Mouse (Mus musculus) forebrain, embryonic 12.5 days (tissue): ENCODE data around the gene Mxra7. TPM values are rescaled to one million over a fixed set of nuclear protein-coding genes. Genes with fewer than 3 reads are reported as not detected.
A peak's percentile ranks its signal among the peaks of the same experiment; 100 is the strongest.
"Not testable (repeated sequence)": the region's sequence is repeated elsewhere in the genome, so short reads cannot be mapped to it uniquely, and the experiment has no call there.

Source experiments
- ATAC-seq: fragments of 200-750 bp; cut with Nextera tagmentation; 2 replicates; pipeline ENCODE4 v1.8.0; 2017; ENCODE audit warnings: moderate TSS enrichment; ENCODE audit not compliant: low FRiP score
- H3K27ac ChIP-seq: fragments of 300-500 bp; sonication (generic); 2 replicates; pipeline ENCODE4 v1.5.1; 2016; ENCODE audit warnings: mild to moderate bottlenecking
- H3K27me3 ChIP-seq: fragments of 300-500 bp; sonication (generic); 2 replicates; pipeline ENCODE4 v1.6.1; 2016; ENCODE audit warnings: mild to moderate bottlenecking
- H3K36me3 ChIP-seq: fragments of 300-500 bp; sonication (generic); replicated peaks from 2 replicates; pipeline ENCODE4 v1.6.1; 2016; ENCODE audit warnings: mild to moderate bottlenecking
- H3K4me1 ChIP-seq: fragments of 300-500 bp; sonication (generic); 2 replicates; pipeline ENCODE4 v1.6.1; 2016
- H3K4me2 ChIP-seq: fragments of 300-500 bp; sonication (generic); 2 replicates; pipeline ENCODE4 v1.6.1; 2016; ENCODE audit warnings: mild to moderate bottlenecking, moderate library complexity
- H3K4me3 ChIP-seq: fragments of 300-500 bp; sonication (generic); replicated peaks from 2 replicates; pipeline ENCODE4 v1.5.1; 2016; ENCODE audit warnings: mild to moderate bottlenecking
- H3K9ac ChIP-seq: fragments of 300-500 bp; sonication (generic); 2 replicates; pipeline ENCODE4 v1.6.1; 2016; ENCODE audit warnings: mild to moderate bottlenecking
- H3K9me3 ChIP-seq: fragments of 300-500 bp; sonication (generic); 2 replicates; pipeline ENCODE4 v1.6.1; 2016
- WGBS: fragments of 180-500 bp; shearing (Covaris S2); methylation state at CpG from one replicate; pipeline ENCODE4 v1.1.7; 2016; 5-methylcytosine and 5-hydroxymethylcytosine counted together
- polyA plus RNA-seq: library from polyadenylated mRNA; unstranded; fragments of >200 nt; fragmentation: Nextera tagmentation; extraction: Ambion mirVana; gene quantifications from 2 replicates; pipeline ENCODE4 v1.2.1, GENCODE M21; 2016

Gene Mxra7
- polyA plus RNA-seq, 1 experiment from 2014 or later = 25.9 TPM

DNA sequence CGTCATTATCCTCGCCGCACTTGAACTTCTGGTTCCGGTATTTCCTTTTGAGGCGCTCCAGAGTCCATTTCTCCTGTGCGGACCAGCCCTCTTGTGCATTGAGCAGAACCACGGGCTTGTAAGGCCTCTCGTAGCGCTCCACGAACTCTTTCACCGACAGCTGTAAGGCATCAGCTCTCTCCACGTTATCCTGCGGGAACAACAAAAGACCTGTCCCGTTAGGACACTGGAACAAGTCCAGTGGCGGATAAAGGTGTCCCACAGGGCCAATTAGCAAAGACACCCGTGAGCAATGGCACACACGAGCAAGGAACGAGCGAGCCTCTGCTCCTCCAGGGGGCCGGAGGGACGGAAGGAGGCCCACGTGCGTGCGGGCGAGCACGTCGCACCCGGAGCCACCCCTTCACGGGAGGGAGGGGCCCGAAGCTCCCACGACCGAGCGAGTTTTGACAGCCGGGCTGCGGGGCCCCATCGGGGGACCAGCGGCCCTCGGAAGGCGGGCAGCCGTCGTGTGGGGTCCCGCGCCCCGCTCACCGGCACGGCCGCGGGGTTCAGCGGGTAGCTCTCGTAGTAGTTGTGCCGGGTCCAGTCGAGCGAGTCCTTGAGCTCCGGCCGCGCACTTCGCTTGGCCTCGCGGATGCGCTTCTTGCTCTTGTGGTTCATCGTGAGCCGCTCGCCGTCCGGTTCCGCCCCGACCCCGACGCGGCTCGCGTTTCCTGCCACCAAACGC is 14.8 kb upstream of the Mxra7 start:
- no peaks in the 10 kb centered on the region for H3K9me3 ChIP-seq
- peak; percentile 61 for ATAC-seq
- H3K4me1 ChIP-seq = peaks cover 49% of the 10 kb centered on the region
- peak overlapping the region; percentile 74 for H3K9ac ChIP-seq
- peak overlapping the region; percentile 96 for H3K27ac ChIP-seq
- peak overlapping the region; percentile 90 for H3K4me2 ChIP-seq
- peak overlapping the region; percentile 68 for H3K4me3 ChIP-seq
- no peaks in the 10 kb centered on the region for H3K27me3 ChIP-seq
- under 1% methylated on average over 73 of the region's 73 CpGs for WGBS
- peaks cover 41% of the 10 kb centered on the region for H3K36me3 ChIP-seq

DNA sequence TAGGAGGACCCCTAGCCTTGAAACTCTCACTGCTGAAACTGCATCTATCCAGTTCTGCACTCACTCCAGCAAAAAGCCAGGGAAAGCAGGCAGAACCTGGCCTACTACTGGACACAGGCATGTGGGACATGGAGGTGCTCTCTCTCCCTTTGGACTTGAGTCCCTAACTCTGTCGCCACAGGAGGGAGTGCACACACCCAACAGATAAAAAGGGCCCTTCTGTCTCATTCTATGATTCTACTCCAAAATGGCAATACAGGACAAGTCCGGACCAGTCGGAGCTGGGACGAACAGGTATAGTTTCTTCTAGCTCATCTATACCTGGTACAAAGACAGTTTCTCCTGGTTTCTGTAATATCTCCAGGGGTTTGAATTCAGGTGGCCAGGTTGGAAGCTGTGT is 12.9 kb upstream of the Mxra7 start:
- no peak for ATAC-seq
- WGBS = 84% methylated on average over 4 of the region's 4 CpGs
- H3K4me2 ChIP-seq = peak overlapping the region; percentile 90
- no peaks in the 10 kb centered on the region for H3K27me3 ChIP-seq
- 0 out of 2 replicates have a peak overlapping the region, but pooled peaks have one; percentile 74 for H3K9ac ChIP-seq
- peaks cover 41% of the 10 kb centered on the region for H3K4me1 ChIP-seq
- no peaks in the 10 kb centered on the region for H3K9me3 ChIP-seq
- peak overlapping the region; percentile 68; the same call in 1 of the 2 replicates for H3K4me3 ChIP-seq
- 0 out of 2 replicates have a peak overlapping the region, but pooled peaks have one; percentile 25 for H3K27ac ChIP-seq
- peaks cover 52% of the 10 kb centered on the region for H3K36me3 ChIP-seq

DNA sequence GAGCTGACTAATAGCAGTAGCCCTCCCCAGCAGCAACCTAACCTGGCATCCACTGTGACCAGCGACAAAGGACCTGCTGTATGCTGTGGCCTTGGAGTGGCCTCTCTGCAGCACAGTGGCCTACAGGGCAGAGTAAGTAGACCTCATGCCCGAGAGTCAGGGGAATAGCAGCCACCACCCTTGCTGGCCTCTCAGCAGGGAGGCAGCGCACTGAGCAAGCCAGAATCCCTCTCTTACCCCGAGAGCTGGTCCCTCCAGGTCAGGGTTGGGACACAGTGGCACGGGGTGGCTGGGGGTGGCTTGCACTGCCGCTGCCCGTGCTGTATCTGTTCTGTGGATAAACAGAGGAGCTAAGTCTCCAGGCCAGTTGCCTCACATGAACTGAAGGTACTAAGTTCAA is 11.8 kb upstream of the Mxra7 start:
- H3K27ac ChIP-seq = no peak overlapping the region
- ATAC-seq = no peak
- H3K9ac ChIP-seq = no peak overlapping the region
- peaks cover 63% of the 10 kb centered on the region for H3K36me3 ChIP-seq
- no peaks in the 10 kb centered on the region for H3K27me3 ChIP-seq
- peaks cover 40% of the 10 kb centered on the region for H3K4me1 ChIP-seq
- 77% methylated on average over 7 of the region's 7 CpGs for WGBS
- no peaks in the 10 kb centered on the region for H3K9me3 ChIP-seq
- H3K4me3 ChIP-seq = 0 out of 2 replicates have a peak overlapping the region, but pooled peaks have one; percentile 9
- H3K4me2 ChIP-seq = no peak overlapping the region

DNA sequence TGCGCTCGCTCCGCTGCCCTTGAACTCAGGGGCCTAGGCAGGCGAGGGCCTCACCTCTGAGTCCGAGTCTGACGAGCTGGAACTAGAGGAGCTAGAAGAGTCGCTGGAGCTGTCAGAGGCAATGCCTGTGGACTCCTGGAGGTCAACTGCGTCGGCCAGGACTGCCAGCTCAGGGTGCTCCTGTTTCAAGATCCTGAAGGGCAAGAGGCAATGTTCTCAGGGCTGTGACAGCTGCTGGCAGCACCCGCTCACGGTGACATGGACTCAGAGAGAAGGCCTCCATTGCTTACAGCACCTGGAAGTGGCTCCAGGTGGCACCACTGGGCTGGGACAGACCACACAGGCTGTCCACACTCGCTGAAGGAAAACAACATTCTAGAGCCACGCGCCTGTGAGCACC is 11.1 kb upstream of the Mxra7 start:
- H3K36me3 ChIP-seq = peaks cover 69% of the 10 kb centered on the region
- no peak overlapping the region for H3K4me3 ChIP-seq
- ATAC-seq = no peak
- no peak overlapping the region for H3K9ac ChIP-seq
- no peaks in the 10 kb centered on the region for H3K9me3 ChIP-seq
- H3K27ac ChIP-seq = no peak overlapping the region
- no peak overlapping the region for H3K4me2 ChIP-seq
- 89% methylated on average over 14 of the region's 14 CpGs for WGBS
- peaks cover 33% of the 10 kb centered on the region for H3K4me1 ChIP-seq
- H3K27me3 ChIP-seq = no peaks in the 10 kb centered on the region

DNA sequence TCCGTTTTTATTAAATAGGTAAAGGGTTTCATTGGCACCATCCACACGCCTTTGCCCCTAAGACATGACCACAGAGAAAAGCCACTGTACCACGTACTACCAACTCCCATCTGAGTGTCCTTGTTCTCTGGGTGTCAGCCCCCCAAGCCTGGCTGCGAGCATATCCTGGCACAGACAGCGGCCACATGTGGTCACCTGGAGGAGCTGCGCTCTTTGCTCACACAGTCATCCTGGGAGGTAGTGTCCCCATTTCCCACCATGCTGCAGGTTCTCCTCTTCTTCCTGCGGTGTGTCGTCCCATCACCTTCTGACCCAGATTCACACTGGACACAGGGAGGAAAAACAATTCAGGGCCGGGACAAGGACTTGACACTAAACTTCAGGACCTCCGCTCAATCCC is 9.6 kb upstream of the Mxra7 start:
- ATAC-seq = no peak
- Histone ChIP-seq H3K4me3 (no peak overlapping the region), H3K4me2 (no peak overlapping the region), H3K36me3 (peaks cover 78% of the 10 kb centered on the region), H3K9me3 (no peaks in the 10 kb centered on the region), H3K4me1 (peaks cover 42% of the 10 kb centered on the region), H3K9ac (no peak overlapping the region), H3K27ac (no peak overlapping the region), H3K27me3 (no peaks in the 10 kb centered on the region)
- whole genome bisulfite sequencing = 92% methylated on average over 10 of the region's 10 CpGs

DNA sequence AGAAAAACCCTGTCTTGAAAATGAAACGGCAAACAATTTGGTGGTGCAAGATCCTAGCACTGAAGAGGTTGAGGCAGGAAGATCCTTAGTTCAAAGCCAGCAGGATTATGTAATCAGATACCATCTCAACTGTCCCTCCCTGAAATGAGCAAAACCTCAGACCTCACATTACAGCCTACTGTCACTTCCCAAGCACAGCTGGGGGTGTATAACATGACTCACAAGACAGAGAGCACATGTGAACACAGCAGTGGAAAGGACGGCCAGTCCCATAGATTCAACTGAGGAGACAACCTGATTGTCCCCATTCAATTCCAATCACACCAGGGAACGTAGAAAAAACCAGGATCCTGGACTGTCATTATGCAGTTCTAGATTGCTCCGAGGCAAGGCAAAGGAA is 8.4 kb upstream of the Mxra7 start:
- Histone ChIP-seq H3K27ac (no peak overlapping the region), H3K4me2 (no peak overlapping the region), H3K36me3 (peaks cover 84% of the 10 kb centered on the region), H3K9me3 (no peaks in the 10 kb centered on the region), H3K4me3 (no peak overlapping the region), H3K4me1 (peaks cover 33% of the 10 kb centered on the region), H3K27me3 (no peaks in the 10 kb centered on the region), H3K9ac (no peak overlapping the region)
- 95% methylated on average over 4 of the region's 4 CpGs for WGBS
- ATAC-seq = no peak

DNA sequence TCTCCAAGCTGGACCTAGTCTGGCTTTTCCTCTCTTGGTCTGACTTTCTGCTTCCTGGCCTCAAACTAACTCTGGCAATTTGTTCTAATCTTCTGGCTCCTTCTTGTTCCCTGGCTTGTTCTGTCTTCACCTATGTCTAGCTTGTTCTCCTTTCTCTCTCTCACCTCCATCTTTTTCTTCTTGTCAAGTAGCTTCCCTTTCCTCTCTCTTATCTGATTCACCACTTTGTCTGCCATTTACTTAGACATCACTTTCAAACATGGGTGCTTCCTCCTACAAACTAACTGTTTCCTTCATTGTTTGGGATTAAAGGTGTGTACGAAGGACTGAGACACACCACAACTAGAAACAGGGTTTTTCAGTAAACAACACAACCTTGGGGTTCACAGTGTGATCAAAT is 7.1 kb upstream of the Mxra7 start:
- Histone ChIP-seq H3K27ac (no peak overlapping the region), H3K4me3 (no peak overlapping the region), H3K36me3 (peaks cover 73% of the 10 kb centered on the region), H3K9me3 (no peaks in the 10 kb centered on the region), H3K27me3 (no peaks in the 10 kb centered on the region), H3K9ac (no peak overlapping the region), H3K4me1 (peaks cover 20% of the 10 kb centered on the region), H3K4me2 (no peak overlapping the region)
- 89% methylated on average over 1 of the region's 1 CpGs for WGBS
- ATAC-seq = no peak

DNA sequence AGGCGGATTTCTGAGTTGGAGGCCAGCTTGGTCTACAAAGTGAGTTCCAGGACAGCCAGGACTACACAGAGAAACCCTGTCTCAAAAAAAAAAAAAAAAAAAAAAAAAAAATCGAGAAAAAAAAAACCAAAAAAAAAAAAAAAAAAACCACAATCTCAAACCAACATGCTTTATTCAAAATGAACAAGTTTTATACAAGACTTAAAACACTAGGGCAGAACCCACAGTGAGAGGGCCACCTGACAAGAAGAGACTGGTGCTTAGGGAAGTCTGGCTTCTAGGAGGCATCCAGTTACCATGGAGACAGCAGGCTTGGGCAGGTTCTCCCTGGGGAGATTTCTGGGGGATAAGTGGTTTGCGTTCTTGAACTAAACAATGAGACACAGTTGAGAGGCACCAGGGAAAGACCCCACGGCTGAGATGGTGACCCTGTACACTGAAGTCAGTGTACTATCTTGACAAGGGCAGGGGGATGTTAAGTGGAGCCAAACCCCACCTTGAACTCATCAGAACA is 4.4 kb upstream of the Mxra7 start:
- no peak overlapping the region for H3K4me2 ChIP-seq
- peaks cover 6% of the 10 kb centered on the region; the same call in 1 of the 2 replicates for H3K27me3 ChIP-seq
- H3K27ac ChIP-seq = peak overlapping the region; percentile 69
- H3K36me3 ChIP-seq = peaks cover 48% of the 10 kb centered on the region
- H3K9ac ChIP-seq = peak overlapping the region; percentile 17; the same call in 1 of the 2 replicates
- WGBS = 25% methylated on average over 4 of the region's 4 CpGs
- H3K4me1 ChIP-seq = peaks cover 26% of the 10 kb centered on the region
- H3K9me3 ChIP-seq = no peaks in the 10 kb centered on the region
- ATAC-seq = no peak
- no peak overlapping the region for H3K4me3 ChIP-seq

DNA sequence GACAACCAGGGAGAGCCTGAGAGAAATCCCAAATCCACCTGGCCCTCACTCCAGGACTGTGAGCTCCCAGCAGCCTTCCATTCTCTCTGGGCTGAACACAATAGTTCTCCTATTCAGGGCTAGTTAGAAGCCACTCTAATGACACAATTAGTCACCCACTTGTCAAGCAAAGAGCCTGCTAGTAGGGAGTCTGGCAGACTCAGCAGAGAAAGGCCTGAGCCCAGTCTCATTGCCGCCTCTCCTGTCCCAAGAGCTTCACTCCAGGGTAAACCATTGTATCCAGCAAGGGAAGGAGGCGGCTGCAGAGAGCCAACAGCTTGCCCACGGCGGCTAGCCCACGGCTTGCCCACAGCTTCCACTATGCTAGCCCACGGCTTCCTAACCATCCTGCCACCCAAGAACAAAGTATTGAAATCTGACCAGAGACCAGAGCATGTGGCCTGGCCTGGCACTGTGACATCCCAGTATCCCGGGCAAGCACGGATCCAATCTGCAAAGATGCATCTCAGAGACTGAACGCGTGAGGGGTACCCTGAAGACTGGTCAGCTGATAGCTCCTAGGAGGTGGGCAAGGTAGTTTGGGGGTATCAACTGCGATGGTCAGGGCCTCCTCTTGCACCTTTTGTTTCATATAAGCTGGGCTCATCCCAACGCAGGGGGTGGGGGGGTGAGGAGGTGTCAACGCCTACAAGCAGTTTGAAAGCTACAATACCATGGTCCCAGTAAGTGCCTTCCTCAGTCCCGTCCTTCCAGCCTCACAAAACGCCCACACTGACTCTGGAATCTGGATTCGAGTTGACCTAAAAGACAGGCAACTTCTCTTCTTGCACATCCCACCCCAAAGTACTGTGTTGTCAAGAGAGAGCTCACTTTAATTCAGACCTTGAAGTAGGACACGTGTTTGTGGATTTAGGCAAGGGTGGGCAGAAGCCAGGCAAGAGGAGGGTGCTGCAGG is 1.0 kb downstream of the Mxra7 start:
- H3K4me3 ChIP-seq = peak overlapping the region; percentile 68
- 9% methylated on average over 17 of the region's 17 CpGs for WGBS
- peak; percentile 34; the same call in 1 of the 2 replicates for ATAC-seq
- H3K4me1 ChIP-seq = peaks cover 43% of the 10 kb centered on the region
- H3K9ac ChIP-seq = peak overlapping the region; percentile 85
- no peaks in the 10 kb centered on the region for H3K9me3 ChIP-seq
- peak overlapping the region; percentile 87 for H3K4me2 ChIP-seq
- peak overlapping the region; percentile 59 for H3K27ac ChIP-seq
- peaks cover 7% of the 10 kb centered on the region; the same call in 1 of the 2 replicates for H3K36me3 ChIP-seq
- peaks cover 6% of the 10 kb centered on the region; the same call in 1 of the 2 replicates for H3K27me3 ChIP-seq

DNA sequence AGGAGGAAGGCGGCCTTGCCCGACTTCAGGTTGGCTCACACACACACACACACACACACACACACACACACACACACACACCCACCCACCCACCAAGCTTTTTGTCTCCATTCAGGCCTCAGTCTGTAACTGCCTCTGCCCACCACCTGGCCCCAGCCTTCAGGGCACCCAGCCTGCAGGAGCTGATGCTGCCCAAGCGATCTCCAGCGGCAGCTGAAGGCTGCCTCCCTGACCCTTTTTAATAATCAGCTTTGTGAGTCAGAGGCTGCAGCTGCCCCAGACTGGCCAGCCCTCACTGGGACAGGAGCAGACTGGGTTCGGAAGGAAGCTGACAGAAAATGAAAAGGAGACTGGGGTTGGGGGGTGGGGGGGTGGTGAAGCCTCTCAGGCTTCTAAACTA is 2.6 kb downstream of the Mxra7 start:
- H3K4me3 ChIP-seq = no peak overlapping the region
- H3K9me3 ChIP-seq = no peaks in the 10 kb centered on the region
- ATAC-seq = no peak
- peaks cover 55% of the 10 kb centered on the region for H3K4me1 ChIP-seq
- H3K27ac ChIP-seq = peak overlapping the region; percentile 59
- H3K27me3 ChIP-seq = peaks cover 6% of the 10 kb centered on the region; the same call in 1 of the 2 replicates
- no peak overlapping the region for H3K9ac ChIP-seq
- no peaks in the 10 kb centered on the region for H3K36me3 ChIP-seq
- WGBS = 40% methylated on average over 5 of the region's 5 CpGs
- peak overlapping the region; percentile 17 for H3K4me2 ChIP-seq

DNA sequence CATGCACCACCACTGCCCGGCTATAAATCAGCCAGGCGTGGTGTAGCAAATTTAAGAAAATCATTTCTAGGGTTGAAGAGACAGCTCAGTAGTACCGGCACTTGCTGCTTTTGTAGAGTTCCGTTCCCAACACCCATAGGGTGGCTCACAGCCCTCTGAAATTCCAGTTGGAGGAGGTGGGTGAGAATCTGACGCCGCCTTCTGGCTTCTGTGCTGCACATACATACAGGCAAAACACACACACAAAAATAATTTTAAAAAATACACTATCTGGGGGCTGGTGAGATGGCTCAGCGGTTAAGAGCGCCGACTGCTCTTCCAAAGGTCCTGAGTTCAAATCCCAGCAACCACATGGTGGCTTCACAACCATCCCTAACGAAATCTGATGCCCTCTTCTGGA is 4.0 kb downstream of the Mxra7 start:
- H3K27ac ChIP-seq, ATAC-seq, H3K4me3 ChIP-seq, H3K9ac ChIP-seq, H3K4me2 ChIP-seq, H3K9me3 ChIP-seq, H3K36me3 ChIP-seq, H3K27me3 ChIP-seq: not testable (repeated sequence)
- H3K4me1 ChIP-seq = peaks cover 55% of the 10 kb centered on the region
- WGBS = 98% methylated on average over 10 of the region's 10 CpGs

DNA sequence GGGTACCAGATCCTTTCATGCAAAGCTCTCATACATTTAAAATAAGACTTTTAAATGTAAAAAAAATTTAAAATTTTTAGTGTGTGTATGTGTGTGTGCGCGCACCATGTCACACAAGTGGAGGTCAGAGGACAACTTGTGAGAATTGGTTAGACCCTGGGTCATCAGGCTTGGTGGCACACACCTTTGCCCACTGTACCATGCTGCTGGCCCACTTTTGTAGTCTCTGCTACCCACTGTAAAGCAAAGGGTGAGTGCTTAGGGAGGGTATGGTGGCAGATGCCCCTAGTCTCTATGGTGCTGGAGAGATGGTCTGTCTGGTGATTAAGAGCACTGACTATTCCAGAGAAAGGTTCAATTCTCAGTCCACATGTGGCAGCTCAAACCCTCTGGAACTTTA is 4.6 kb downstream of the Mxra7 start:
- H3K4me3 ChIP-seq = no peak overlapping the region
- no peaks in the 10 kb centered on the region for H3K36me3 ChIP-seq
- H3K27me3 ChIP-seq = peaks cover 1% of the 10 kb centered on the region; the same call in 1 of the 2 replicates
- H3K9me3 ChIP-seq = no peaks in the 10 kb centered on the region
- no peak for ATAC-seq
- H3K4me2 ChIP-seq = no peak overlapping the region
- H3K27ac ChIP-seq = no peak overlapping the region
- peaks cover 53% of the 10 kb centered on the region for H3K4me1 ChIP-seq
- no peak overlapping the region for H3K9ac ChIP-seq
- 99% methylated on average over 2 of the region's 2 CpGs for WGBS
